Mouse (Mus musculus) macrophage (primary cell): ENCODE measurements at regions not wholly inside any gene's neighbourhood (a gene's known extent, or its start where the extent isn't known, plus 50 kb on each side); places are given as distances from the start of the nearest gene placed in this dataset.

Experiments
- H3K27ac ChIP-seq: fragments of 350-480 bp; formaldehyde crosslinking; 2 replicates; pipeline ENCODE4 v1.9.0; 2021
- H3K36me3 ChIP-seq: fragments of 350-480 bp; formaldehyde crosslinking; 2 replicates; pipeline ENCODE4 v1.9.0; 2021; ENCODE audit errors: inconsistent target
- H3K4me3 ChIP-seq: fragments of 350-480 bp; formaldehyde crosslinking; 2 replicates; pipeline ENCODE4 v1.9.0; 2021; ENCODE audit errors: inconsistent target
- H3K79me2 ChIP-seq: fragments of 350-480 bp; formaldehyde crosslinking; 2 replicates; pipeline ENCODE4 v1.9.0; 2021; ENCODE audit errors: inconsistent target
- WGBS: methylation state at CpG from one replicate; pipeline ENCODE4 v1.1.7; 2026; ENCODE audit warnings: inconsistent platforms; ENCODE audit not compliant: missing documents; 5-methylcytosine and 5-hydroxymethylcytosine counted together

DNA sequence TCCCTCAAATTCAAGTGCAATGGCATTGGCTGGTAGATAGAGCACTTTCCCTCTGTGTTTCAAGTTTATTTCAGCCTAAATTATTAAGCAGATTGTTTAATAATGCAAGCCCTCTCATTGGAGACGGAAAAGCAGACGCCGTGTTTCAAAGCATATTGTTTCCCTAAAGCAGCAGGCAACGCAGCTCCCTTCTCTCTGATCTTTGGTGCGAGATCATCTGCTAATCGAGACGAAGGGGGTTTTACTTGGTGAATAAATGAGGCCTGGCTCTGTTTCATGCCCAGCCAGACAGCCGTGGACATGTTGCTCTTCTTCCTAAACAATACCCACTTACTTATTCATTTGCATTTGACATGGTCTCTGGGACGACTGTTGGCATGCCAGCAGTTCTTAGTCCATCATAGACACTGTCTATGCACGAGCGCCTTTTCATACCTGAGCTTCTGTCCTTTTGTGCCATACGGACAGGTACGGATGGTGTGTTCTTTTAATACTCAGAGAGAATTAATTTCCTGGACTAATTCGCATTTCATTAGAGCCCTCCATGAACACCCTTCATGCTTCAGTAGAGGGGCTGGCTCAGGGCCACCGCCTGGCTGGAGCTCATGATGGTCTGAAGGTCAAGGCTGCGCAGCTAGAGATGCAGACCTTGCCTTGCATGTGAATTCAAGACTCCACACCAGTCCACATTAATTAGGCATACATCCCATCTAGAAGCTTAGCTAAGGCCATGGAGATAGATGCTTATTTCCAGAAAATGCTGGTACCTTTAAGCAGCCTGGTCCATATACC, 276.3 kb upstream of the Zdhhc25 start:
- Histone ChIP-seq H3K36me3 (no peaks in the 10 kb centered on the region), H3K27ac (no peak overlapping the region), H3K79me2 (no peaks in the 10 kb centered on the region), H3K4me3 (no peak overlapping the region)
- WGBS: 84% methylated on average over 16 of the region's 16 CpGs

DNA sequence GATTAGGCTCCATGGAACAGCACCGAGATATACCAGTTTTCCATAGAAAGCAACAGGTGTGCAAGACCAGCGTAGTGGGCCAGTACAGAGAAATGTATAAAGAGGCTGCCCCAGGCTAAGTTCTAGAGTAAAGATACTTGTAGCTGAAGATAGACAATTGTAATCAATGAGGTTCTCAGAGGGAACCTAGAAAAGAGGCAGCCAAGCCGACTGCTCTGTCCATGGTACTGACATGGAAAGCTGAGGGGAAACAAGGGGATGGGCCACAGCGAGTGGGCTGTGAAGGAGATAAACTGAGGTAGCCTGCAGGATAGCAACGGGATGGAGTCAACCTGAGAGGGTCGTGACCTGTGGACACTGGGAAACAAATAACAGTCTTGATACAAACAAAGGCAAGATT, 275.0 kb upstream of the Zdhhc25 start:
- Histone ChIP-seq H3K36me3 (no peaks in the 10 kb centered on the region), H3K79me2 (no peaks in the 10 kb centered on the region), H3K27ac (no peak overlapping the region), H3K4me3 (no peak overlapping the region)
- WGBS: 56% methylated on average over 6 of the region's 6 CpGs

DNA sequence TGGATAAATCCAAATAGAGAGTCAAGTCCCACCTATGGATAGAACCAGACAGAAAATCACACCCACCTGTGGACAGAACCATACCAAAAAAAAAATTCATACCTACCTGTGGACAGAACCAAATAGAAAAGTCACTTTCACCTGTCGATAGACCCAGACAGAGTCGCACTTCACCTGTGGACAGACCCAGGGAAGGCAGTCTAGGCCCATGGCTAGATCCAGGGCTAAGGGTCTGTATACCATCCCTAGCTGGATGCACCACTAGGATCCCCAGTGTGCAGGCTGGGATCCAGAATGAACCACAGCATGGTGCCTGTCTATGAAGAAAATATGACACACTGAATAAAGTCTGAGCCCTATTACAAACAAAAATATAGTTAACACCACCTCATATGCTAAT, 246.9 kb upstream of the Zdhhc25 start:
- Histone ChIP-seq H3K36me3 (no peaks in the 10 kb centered on the region), H3K4me3 (no peak overlapping the region), H3K79me2 (no peaks in the 10 kb centered on the region), H3K27ac (no peak overlapping the region)
- WGBS: 94% methylated on average over 2 of the region's 2 CpGs

DNA sequence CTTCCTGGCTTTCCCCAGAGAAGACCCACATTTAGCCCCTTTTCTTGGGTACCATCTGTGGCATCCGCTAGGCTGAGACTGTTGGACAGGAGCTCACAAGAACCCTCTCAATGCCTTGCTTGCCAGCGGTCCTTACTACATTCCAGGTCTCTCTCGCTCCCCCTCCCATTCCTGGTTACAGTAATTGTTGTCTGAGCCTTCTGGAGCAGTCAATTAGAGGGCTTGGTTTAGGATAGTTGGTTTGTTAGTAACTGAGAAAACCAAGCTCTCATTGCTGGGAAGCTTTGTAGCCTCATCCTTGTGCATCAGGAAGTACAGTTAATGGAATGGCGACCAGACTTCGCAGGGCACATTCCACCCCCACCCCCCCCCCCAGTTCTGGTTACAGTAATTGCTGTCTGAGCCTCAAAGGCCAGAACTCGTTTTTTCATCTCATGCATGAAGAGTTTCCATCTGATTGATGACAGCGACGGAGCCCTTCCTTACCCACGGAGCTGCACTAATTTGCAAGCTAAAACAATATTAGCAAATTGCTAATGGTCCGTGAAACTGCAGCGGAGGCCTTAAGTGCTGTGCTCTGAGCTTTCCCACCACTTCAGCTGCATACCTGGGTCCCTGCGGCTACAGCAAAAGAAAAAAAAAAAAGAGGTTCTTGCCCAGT, 239.6 kb upstream of the Zdhhc25 start:
- Histone ChIP-seq H3K36me3 (no peaks in the 10 kb centered on the region), H3K4me3 (no peak overlapping the region), H3K27ac (no peak overlapping the region), H3K79me2 (no peaks in the 10 kb centered on the region)
- 44% methylated on average over 12 of the region's 12 CpGs for WGBS

DNA sequence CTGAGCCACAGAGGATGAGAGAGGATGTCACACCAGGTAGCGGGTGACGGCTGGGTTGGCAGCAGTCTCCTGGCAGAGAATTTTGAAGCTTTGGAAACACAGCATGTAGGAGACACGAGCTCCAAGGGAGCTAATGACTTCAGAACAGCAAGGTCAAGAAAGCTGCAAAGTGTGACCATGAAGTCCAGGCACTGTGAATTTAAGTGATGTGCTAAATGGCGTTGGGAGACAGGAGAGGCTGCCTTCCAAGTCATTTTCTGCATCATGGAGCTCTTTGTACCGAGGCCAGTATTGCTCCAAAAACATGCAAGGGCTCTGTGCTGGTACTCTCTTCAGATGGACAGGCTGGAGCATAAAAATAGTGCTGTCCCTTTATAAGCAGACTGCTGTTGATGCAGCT, 238.8 kb upstream of the Zdhhc25 start:
- no peak overlapping the region for H3K4me3 ChIP-seq
- H3K27ac ChIP-seq: no peak overlapping the region
- H3K79me2 ChIP-seq: no peaks in the 10 kb centered on the region
- H3K36me3 ChIP-seq: no peaks in the 10 kb centered on the region
- 74% methylated on average over 5 of the region's 5 CpGs for WGBS

DNA sequence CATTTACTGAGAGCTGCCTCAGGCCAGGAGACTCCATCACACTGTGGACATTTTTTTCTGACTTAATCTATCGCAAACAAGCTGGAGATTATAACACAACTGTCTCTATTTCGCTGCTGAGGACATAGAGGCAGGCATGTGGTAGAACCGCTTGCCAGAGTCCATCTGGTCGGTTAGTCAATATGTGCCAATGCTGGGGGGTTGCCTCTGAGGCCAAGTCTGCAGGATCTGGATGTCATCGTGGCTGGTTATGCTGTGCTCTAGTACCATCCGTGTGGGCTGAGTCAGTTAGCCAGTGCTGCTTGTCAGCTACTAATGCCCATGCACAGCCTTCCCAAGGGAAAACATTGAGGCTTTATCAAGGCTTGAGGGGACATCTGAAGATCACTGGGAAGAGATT, 237.1 kb upstream of the Zdhhc25 start:
- Histone ChIP-seq H3K79me2 (no peaks in the 10 kb centered on the region), H3K36me3 (no peaks in the 10 kb centered on the region), H3K27ac (no peak overlapping the region), H3K4me3 (no peak overlapping the region)
- WGBS: 77% methylated on average over 6 of the region's 6 CpGs

DNA sequence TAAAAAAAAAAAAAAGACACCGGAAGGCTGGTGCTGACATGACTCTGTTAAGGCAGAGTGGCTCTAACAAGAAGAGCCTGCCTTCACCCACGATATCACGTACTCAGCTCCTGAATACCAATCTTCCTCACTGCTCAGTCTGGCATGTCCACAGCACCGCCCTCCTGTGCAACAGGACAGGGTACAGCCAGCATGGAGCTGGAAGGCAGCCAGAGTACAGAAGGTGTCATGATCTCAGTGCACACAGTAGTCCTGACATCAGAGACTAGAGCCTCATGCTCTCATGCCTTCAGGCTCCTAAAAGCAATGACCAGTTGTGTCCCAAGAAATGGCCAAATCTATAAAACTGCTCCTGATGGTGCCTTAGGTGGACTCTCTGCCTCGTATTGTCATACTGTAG, 229.7 kb upstream of the Zdhhc25 start:
- Histone ChIP-seq H3K36me3 (no peaks in the 10 kb centered on the region), H3K27ac (no peak overlapping the region), H3K4me3 (no peak overlapping the region), H3K79me2 (no peaks in the 10 kb centered on the region)
- 88% methylated on average over 5 of the region's 5 CpGs for WGBS

DNA sequence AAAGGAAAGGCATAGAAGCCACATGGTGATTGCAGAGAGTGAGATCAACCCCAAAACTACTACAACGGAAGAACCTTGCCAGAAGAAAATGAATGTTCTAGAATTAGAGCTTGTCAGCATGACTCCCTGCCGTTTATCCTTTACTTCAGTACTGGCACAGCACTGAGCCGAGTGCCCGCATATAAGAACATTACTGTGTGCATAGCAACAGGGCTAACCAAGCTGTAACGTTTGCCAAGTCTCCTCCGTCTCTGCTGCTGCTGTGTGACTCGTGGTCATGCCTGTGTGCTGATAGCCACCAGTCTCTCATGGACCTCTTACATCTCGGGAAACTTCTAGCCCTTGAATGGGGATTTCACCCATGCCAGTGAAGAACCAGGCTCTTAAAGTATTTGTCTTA, 228.1 kb upstream of the Zdhhc25 start:
- 82% methylated on average over 8 of the region's 8 CpGs for WGBS
- Histone ChIP-seq H3K27ac (no peak overlapping the region), H3K79me2 (no peaks in the 10 kb centered on the region), H3K36me3 (no peaks in the 10 kb centered on the region), H3K4me3 (no peak overlapping the region)

DNA sequence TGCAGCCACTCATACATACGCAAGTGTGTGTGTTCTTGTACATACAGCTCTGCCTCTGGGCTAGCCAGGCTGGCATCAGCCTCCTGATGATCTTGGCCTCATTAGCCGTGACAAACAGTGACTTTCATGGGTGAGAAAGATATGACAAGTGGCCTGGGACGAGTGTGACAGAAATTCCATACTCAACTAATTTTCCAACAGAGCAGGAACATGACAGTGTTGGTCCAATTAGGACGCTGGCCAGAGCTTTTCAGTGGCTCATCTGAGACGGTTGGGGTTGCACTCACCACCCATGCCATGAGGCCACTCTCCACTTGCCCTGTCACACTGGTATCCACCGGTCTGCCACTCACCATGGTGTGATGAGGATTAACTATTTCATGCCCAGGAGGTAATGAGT, 226.2 kb upstream of the Zdhhc25 start:
- H3K27ac ChIP-seq: no peak overlapping the region
- no peaks in the 10 kb centered on the region for H3K79me2 ChIP-seq
- WGBS: 71% methylated on average over 6 of the region's 6 CpGs
- H3K4me3 ChIP-seq: no peak overlapping the region
- no peaks in the 10 kb centered on the region for H3K36me3 ChIP-seq

DNA sequence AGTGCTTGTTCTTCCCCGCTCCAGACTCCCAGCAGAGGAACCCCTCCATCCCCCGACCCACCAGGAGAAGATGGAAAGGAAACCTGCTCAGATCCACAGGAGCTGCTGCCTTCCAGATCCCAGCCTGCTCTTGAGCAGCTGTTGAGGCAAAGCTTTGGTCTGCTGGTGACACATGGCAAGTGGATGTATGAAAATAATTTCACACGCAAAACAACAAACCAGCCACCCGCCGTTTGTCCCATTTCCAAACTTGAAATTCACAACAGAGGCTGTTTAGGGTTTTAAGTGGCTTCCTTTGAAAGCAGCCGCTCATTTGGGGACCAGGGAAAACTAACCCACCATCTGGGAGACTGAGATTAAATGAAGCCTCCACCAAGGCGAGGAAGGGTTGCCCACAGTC, 220.8 kb upstream of the Zdhhc25 start:
- Histone ChIP-seq H3K79me2 (no peaks in the 10 kb centered on the region), H3K27ac (no peak overlapping the region), H3K4me3 (no peak overlapping the region), H3K36me3 (no peaks in the 10 kb centered on the region)
- WGBS: 75% methylated on average over 7 of the region's 7 CpGs

DNA sequence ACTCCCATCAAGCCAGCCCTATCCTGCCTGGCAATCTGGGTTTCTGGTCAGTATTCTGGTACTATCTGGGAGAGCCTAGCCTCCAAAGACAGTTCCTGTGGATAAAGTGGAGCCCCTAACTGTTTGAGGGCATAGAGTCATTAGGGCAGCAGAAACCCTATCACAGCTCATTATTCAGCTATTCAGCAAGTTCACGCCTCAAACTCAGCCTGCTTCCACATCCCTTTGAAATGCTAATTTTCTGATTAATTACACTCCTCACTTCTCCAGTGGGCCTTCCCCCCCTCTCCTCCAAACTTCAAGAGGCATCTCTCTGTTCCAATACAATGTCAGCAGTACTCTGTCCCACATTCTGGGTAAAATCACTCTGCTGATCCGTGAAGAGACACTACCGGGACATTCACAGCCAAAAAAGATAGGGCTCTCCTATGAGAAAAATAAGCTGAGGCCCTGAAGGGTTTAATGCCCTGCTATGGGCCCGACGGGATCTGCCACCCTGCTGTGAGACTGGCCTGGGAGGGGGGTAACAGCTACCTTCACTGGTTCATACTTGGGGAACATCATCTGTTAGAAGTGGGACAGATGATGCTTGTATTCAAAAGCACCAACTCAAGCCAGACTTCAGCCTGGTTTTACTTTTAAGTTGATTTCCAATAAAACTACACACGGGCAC, 220.0 kb upstream of the Zdhhc25 start:
- Histone ChIP-seq H3K79me2 (no peaks in the 10 kb centered on the region), H3K36me3 (no peaks in the 10 kb centered on the region), H3K27ac (no peak overlapping the region), H3K4me3 (no peak overlapping the region)
- 16% methylated on average over 6 of the region's 6 CpGs for WGBS

DNA sequence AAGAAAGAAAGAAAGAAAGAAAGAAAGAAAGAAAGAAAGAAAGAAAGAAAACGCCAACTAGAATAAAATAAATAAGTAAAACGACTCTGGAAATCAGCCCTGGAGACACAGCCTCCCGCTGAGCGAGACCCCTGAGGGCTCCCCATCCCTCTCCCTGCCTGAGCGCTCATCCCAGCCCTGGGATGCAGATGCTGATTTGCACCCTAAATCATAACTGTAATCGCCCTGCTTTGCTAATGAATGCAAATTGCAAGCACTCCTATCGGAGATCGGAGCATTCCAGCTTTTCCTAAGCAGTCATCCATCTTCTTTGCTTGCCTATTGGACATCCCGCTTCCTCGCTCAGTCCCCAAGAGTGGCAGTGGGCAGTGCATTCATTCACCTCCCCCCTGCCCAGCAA, 218.7 kb upstream of the Zdhhc25 start:
- Histone ChIP-seq H3K27ac (no peak overlapping the region), H3K4me3 (no peak overlapping the region), H3K79me2 (no peaks in the 10 kb centered on the region), H3K36me3 (no peaks in the 10 kb centered on the region)
- 60% methylated on average over 9 of the region's 10 CpGs for WGBS

DNA sequence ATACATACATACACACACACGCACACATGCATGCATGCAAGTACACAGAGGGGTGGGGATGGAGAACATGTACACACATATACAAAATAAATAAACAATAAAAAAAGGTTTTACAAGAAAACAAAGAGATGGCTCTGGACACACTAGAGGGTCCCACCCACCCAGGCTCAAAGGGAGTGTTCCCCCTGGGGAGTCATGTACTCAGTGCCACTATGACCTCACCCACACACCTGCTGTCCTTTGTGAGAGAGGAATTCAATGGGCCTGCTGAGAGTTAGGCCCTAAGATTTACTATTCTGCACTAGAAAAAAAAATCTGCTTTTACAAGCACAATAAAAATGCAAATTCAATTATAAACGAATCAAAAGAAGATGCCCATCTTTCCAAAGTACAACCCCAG, 214.2 kb upstream of the Zdhhc25 start:
- Histone ChIP-seq H3K4me3 (no peak overlapping the region), H3K36me3 (no peaks in the 10 kb centered on the region), H3K79me2 (no peaks in the 10 kb centered on the region), H3K27ac (no peak overlapping the region)
- WGBS: 85% methylated on average over 2 of the region's 2 CpGs

DNA sequence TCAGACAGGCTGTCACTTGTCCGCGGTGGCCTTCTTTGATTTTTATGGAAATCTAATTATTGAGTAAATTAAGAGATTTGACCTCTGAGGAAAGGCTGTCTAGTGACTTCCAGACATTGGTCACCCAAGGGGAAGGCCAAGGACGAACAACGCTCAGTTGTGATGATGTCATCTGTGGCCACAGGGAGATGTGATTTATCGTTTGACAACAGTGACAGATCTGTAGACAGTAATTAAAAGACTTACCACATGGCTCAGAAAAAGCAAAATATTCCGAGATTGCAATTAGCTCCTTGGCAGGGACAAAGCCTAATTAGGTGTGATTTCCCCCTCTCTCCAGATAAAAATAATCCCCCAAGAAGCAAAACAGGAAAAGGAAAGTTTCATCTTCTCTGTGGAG, 213.4 kb upstream of the Zdhhc25 start:
- Histone ChIP-seq H3K4me3 (no peak overlapping the region), H3K79me2 (no peaks in the 10 kb centered on the region), H3K36me3 (no peaks in the 10 kb centered on the region), H3K27ac (no peak overlapping the region)
- WGBS: 84% methylated on average over 6 of the region's 6 CpGs

DNA sequence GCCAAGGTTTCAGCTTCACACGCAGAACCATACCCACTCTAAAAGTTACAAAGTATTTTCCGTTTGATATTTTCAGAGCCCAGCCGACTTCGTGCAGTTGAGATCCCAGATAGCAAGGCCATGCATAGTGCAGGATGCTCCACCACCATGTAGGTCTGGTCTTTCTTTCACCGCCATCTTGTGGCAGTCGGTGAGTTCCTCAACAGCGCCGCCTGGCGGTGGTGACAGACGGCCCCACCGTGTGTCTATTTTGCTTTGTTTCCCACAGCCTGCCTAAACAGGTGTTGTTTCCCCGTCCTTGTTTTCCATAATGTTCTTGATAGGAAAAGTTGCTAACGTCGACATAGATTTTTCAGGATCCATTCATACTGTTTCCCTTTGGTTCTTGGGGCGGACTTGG, 208.3 kb upstream of the Zdhhc25 start:
- WGBS: 82% methylated on average over 15 of the region's 15 CpGs
- Histone ChIP-seq H3K79me2 (no peaks in the 10 kb centered on the region), H3K36me3 (no peaks in the 10 kb centered on the region), H3K4me3 (no peak overlapping the region), H3K27ac (no peak overlapping the region)
